Mouse (Mus musculus) c-Kit-positive CD71-negative TER-119-negative erythroid progenitor cells, embryonic 14.5 days (primary cell): ENCODE data around the gene Rbbp8nl.

Experiments
- DNase-seq: peaks from one replicate; pipeline ENCODE4 v3.0.0-alpha.2; 2013; ENCODE audit warnings: low read depth

The Rbbp8nl gene

DNA sequence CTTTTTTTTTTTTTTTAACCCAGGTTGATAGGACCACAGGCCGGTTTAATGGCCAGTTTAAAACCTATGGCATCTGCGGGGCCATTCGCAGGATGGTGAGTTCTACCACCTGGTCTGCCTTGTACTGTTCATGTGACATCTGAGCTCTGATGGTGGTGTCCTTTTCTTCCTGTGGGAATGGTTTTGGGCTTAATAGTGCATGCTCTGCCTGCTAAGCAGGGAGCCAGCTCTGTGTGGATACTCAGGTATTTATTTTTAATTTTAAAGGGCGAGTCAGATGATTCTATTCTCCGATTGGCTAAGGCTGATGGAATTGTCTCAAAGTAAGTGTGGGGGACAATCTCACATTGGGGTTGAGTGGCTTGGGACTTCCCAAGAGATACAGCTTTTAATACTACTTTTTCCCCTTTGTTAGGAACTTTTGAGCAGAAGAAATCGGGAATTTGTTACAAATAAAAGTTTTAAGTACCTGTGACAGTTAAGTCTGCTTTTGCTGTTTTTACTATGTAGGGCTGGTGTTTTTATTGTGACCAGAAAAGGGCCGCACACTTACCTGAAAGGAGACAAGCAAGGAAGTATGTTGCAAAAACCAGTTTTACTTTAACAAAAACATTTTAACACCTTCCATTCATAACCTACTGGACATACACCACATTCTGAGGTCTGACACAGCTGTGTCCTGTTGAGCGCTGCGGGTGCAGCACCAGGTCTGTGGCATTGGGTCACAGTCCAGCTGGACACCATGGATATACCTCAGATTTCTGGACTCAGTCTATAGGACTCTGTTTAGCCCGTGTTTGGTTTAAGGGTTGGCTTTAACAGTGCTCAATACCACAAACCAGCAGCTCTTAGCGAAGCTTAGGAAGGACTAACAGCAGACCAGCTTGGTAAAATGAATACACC, 31.5 kb downstream of the Rbbp8nl start:
- DNase-seq: no peak

DNA sequence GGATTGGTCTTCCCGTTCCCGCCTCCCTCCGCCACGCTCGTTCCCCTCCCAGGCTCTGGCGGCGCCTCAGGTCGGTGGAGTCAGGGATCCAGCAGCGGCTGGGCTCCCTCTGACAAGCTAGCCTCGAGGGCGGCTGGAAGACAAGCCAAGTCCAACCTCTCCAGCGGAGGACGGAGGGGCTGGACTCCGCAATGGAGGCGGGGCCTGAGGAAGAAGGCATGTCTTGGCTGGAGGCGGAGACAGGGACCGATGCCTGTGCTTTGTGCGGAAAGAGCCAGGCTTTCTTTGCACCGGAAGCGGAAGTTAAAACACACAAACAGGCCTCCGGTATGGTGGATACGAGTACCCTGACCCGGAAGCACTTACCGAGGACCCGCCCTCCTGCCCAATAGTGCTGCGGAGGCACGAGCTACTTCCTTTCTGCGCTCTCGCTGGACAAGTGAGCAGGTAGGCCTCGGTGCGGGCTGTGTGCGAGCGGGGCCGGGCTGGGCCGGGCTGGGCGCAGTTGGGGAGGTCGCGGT, 32.6 kb downstream of the Rbbp8nl start, which contains the start of gene Rps21:
Gene Rps21 (plus strand): TSS at position 377 of the 521 bp plus-strand sequence.
- DNase-seq: peak; percentile 97

DNA sequence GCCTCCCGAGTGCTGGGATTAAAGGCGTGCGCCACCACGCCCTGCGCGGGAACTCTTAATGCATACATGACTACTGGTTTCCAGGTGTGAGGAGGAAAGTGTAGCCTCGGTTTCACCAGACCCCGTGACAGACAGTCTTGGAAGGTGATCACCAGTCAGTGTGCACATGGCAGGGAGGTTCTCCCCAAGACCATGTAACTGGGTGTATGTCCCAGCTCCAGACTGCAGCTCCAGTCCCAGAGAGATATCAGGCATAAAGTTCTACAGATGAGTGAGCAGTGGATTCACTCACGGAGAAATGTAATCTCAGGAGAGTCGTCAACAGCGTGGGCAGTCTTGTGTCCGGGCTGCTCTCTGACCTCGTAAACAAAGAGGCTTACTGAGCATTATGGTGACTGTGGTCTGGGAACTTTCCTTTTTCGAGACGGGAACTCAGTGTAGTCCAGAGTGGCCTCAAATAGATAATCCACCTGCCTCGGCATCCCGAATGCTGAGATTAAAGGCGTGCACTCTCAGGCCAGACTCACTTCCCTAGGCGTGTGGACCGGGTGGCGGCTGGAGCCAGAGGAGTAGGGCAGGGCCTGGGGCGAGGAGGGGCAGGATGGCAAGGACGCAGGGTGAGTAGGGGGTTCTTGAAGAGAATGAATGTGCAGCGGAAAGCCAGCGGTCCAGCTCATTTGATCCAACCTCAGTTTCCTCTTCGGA, 33.2 kb downstream of the Rbbp8nl start:
- DNase-seq: no peak

DNA sequence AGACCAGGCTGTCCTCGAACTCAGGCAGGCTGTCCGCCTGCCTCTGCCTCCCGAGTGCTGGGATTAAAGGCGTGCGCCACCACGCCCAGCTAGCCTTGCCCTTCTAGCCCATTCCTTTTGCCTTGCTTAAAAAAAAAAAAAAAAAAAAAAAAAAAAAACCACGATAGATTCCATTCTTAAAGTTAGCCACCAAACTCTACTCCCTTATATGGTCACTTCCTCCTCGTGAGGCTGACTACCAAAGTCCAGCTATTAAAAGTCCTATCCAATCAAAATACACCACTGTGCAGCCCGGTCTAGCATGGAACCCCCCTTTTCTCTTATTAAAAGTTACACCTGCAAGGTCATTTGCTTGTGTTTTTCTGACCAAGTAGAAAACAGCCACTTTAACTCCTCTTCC, 34.0 kb downstream of the Rbbp8nl start:
- DNase-seq: no peak

DNA sequence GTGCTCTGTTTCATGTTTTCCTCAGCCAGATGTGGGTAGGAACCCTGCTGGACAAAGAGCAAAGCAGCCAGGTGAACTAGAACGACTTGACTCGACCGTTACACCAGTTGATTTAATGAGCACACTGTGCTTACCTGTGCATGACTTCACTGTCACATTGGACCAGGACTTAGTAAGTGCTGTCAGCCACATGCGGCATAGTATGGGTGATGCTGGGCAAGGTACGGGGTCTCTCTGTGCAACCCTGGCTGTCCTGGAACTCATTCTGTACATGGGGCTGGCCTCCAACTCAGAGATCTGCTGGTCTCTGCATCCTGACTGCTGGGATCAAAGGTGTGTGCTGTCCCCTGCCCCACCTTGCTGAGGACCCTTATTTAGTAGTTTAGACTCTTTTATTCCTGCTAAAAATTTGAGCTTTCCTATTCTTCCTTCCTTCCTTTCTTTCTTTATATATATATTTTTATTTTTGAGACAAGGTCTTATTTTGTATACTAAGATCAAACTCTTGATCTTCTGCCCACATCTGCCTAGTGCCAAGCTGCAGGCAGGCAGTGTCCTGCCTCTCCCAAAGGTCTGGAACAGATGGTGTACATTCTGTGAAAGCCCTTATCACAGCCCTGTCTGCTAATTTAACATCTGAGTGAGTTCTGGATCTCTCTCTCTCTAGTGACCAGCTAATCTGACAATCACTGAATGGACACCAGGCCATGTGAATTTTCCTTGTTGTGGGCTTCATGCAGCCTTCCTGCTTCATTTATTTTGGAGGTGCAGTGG, 35.1 kb downstream of the Rbbp8nl start:
- no peak for DNase-seq

DNA sequence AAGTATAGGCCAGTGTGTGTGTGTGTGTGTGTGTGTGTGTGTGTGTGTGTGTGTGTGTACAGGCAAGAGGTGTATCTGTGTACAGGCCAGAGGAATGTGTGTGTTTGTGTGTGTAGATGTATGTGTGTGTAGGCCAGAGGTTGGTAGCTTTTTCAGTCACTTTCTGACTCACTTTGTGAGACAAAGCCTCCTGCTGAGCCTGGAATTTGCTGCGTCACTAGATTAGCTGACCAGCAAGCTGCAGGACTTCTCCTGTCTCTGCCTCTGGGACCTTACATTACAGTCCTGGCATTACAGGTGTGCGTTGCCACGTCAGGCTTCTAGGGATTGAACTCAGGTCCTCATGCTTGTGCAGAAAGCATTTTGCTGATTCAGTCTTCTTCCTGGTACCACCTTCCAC, 37.8 kb downstream of the Rbbp8nl start:
- DNase-seq: no peak

DNA sequence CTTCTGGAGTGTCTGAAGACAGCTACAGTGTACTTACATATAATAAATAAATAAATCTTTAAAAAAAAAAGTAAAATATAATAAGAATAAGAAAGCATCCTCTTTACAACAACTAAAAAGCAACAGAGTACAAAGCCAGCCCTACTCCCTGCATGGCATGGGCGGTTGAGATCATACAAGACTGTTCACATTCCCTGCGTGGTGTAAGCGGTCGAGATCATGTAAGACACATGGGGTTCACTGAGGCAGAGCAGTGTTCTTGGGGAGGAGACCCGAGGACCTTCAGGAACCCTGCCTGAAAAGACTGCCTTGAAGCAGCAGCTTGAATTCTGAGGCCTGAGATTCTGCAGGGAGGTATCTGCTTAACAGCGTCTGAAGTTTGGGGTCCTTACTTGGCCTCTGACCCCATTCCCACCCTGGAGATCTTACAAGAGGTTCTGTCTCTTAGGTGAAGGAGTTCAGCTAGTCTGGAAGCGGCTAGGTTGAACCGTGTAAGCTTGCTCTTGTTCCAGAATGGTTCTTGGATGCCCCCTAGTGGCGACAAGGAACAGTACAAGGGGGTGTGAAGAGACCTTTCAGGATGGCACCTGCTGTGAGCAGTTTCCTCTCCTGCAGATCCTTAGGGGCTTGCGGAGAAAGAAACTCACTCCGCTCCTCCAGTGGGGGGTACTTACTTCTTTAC, 38.6 kb downstream of the Rbbp8nl start:
- DNase-seq: peak; percentile 77

DNA sequence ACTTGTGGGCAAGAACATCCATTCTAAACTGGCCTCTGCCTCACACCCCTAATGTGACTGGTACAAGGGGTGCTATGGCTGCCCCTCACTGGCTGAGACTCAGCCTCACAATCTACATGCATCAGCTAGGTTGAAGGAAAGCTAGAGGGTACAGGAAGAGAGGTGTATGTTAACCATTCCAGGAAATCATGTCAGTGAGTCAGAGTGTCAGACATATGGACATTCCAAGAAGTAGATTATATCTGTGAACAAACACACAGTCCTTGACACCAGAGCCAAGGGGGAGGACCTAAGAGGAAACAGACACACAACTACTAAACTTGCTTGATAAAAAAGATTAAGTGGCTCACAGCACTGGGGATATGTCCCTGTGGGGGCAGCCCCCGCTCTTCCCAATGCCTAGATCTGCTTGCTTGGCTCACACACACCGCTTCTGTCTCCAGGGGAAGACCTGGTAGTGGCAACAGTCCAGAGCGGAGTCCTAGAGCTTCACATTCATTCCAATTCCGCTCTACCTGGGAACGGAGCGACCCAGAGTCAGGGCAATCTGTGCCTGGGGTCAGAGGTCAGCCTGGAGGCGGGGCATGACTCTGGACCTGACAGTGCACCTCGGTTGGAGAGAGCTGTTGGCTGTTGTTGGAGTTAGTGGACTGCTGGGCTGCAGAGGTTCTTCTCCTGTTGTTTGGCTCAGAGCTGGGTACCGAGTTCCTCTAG, 40.6 kb downstream of the Rbbp8nl start:
- no peak for DNase-seq

DNA sequence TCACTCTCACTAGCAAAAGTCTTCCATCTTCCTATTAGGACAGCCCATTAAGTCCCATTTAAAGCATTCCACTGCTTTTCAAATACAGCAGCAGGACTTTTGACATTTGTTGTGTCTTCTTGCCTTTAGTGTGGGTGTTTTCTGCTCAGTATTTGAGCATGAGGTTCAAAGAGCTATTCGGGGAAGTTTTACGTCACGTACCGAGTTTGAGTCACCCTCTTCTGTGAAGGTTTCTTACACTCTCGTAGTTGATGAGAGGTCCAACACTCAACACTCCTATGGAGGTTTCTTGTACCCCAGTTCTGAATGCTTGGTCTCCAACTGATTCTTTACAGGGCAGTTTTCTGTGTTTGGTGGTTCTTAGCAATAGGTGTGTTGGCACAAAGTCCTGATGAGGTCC, 41.8 kb downstream of the Rbbp8nl start:
- DNase-seq: no peak

DNA sequence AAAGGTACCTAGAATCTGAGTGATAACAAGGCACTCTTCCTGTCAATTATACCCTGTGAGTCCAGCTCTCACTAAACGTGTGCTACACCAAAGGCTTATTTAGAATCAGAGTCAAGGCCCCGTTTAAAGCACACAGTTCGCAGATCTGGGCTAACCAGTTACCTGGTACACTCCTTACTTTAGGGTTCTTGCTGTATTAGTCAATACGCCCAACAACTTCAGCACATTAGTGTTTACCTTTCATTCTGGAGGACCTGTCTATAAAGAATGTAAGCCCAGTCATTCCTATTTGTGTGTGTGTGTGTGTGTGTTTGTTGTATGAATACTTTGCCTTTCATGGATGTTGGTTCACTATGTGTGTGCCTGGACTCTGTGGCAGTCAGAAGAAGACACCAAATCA, 46.6 kb downstream of the Rbbp8nl start:
- DNase-seq: no peak

DNA sequence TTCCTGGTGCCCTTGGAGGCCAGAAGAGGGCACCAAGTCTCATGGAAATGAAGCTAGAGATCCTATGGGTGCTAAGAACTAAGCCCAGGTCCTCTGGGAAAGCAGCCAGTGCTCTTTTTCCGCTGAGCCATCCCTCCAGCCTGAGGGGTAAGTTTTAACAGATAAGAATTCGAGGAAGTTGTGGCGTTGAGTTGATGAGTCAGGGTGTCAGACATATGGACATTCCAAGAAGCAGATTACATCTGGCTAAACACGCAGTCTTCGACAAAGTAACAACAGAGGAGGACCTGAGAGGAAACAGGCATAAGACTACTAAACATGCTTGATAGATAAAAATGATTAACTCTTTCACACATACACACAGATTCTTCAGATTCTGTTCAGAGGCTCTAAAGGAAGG, 51.1 kb downstream of the Rbbp8nl start:
- no peak for DNase-seq

DNA sequence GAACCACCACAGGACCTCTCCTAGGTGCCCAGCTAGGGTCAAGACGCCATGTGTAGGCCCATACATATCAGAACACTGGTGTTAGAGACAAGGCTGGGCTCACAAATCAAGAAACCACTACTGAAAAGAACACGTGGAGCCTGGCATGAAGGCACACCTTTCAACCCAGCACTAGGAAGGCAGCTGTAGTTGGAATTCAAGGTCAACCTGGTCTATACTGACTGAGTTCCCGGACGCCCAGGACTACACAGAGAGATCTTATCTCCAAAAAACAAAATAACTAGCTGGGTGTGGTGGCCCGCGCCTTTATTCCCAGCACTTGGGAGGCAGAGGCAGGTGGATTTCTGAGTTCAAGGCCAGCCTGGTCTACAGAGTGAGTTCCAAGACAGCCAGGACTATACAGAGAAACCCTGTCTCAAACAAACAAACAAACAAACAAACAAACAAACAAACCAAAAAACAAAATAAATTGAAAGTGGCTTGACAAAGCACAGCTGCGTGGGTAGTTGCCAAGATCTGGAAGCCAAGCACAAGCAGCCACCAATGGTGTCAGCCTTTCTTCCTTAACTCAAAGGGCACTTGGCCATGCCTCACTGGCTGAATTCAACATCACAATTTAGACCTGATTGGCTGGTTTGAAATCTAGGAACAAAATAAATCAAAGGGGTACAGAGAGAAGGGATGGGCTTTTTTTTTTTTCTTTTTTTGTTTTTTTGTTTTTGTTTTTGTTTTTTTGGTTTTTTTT, 51.9 kb downstream of the Rbbp8nl start:
- DNase-seq: no peak

DNA sequence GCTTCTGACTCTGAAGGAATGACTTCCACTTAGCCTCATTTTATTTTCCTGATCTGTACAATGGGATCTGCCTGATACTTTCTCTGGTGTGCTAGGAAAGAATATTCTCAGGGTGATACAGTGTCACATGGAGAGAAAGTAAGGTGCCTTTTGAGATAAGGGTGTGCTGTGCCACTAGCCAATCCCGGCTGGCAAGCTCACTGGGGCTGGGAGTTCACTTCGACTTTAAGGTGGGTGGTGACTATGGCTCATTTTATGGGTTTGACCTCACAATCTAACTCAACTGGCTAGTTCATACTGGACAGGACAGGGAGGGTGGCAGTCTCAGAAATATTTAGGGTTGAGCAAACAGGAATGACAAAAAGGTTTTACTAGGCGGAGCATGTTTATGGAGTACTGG, 52.7 kb downstream of the Rbbp8nl start:
- DNase-seq: no peak

DNA sequence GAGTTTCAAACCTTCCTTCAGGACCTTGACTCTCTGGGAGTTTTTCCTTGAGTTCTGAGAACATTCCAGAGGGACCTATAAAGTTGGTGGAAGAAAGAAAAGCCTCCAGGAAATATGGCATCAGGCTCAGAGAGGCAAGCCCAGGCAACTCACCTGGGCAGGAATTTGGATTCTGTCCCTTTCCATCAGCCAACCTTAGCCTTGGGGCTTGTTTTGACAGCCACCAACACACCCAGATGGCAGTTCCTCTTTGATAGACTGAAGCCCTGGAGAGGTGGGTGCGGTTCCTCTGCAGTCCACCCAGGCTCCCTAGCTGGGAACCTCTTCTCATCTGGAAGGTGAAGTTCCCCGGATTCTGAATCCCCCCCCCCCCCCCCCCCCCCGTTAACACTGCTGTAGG, 53.2 kb downstream of the Rbbp8nl start:
- no peak for DNase-seq

DNA sequence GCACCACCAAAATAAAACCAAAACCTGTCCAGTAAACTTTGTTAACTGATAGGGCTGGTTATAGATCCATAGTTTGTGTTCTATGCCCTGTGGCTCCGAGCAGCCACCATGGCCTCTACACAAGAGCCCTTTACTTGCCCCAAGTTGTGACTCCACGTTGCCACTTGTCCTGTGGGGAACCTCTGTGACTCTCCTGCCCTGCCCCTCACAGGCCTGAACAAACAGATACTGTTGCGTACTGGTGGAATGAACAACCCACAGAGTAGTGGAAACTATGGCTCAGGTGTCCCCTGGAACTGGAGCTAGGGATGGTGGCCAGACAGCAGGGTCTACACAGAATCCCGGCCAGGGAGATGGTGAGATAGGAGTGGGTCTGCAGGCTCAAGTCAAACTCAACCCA, 53.9 kb downstream of the Rbbp8nl start:
- no peak for DNase-seq

DNA sequence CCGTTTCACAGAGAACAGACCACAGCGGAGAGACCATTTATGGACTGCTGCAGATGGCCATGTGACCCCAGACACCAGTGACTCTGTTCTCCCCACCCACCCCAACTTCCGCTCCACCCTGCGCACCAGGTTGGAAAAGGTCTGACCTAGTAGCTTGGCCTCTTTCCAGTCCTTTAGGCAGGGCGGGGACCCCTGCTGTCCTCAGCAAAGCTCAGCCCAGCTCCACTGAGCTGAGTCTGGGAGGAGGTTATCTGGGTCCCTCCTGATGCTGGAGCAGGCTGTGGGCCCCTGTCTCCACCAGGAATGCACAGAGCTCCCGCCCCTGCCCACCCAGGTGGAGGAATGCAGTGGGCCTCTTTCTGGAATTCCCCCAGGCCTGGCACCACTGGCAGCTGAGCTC, 54.7 kb downstream of the Rbbp8nl start:
- no peak for DNase-seq

DNA sequence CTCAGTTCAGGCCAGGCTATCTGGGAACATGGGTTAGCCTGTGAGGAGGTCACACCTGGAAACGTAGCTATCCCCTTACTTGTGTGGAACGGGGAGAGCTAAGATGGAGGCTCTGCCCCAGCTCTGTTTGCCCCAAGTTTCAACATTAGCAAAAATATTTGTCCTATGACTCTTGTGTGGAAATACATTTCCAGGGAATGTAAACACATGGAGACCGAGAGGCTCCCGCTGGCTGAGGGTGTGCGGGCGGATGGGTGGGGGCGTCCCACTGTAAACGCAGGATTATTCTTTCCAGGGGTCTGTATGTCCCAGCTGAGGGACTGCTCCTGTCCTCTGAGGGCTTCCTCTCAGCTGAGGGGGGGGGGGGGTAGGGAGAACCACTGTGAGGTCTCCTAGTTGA, 55.3 kb downstream of the Rbbp8nl start:
- DNase-seq: no peak

DNA sequence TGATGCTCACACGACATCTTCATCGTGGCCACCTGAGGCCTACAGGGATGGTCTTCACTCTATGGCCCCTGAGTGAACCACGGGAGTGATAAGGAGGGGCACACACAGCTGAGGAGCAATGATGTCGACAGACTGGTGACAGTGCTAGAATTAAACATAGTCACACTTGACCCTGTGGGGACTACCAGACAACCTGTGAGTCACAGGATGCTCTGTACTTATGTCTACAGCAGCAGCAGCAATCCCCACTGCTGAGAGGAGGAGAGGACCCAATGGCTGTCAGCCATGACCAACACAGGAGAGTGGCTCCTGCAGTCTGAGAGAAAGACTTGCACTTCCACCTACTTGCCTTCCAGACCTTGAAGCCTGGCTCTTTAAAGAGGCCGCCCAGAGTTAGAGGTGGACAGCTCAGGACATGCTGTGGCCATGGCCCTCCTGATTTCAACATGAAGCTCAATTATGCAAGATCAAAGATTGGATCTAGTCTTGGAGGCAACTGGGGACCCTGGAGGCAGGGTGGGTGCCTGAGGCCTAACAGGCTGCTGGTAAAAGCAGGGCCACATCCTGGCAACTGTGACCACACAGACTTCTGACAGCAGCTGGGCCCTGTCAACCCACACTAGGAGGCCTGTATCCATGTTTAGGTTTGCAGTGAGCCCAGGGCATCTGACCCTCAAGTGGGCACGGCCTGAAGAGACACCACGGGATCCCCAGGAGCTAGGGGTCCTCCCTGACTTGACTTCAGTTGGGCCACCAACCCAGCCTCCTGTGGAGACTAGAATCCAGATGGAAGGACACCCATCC, 56.4 kb downstream of the Rbbp8nl start:
- no peak for DNase-seq

DNA sequence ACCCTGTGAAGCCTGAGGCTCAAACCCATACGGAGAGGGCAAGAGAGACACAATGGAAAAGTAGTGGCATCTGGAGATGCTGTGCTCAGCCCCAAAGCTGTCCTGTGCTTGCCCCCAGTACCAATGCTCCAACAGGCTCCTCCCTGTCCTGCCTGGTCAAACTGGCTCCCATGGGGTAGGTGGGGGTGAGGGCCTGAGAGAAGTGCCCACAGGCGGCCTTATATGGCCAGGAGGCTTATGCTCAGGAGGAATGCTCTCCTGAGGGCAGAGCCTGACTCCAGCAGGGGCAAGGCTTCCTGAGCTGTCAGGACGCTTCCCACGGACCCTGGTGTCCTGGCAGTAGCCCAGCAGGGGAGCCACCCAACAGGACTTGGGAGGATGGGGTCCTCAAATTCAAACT, 59.2 kb downstream of the Rbbp8nl start:
- DNase-seq: no peak

DNA sequence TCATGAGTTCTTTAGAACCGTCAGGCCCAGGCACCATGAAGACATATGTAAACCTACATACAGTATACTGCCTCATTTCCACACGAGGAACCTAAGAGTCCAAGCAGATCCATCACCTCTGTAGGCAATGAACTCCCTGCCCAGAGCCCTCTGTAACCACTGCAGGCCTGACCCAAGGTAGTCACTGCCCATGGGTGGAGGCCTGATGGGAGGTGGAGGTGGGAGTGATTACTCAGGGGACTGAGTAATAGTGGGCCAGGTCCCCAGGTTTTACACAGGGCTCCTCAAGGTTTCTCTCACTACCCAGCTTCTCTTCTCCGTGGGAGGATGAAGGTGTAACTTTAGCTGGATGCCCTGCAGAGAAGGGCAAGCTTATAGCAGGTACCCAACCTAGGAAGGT, 60.5 kb downstream of the Rbbp8nl start:
- no peak for DNase-seq
